Mouse (Mus musculus): ENCODE measurements around the gene Col1a1. TPM values are rescaled to one million over a fixed set of nuclear protein-coding genes. Genes with fewer than 3 reads are reported as not detected.

Gene Col1a1
- polyA plus RNA-seq, 1 experiment from 2014 or later: 669 TPM

- WGBS: 52% methylated on average over 4 of the region's 4 CpGs
- H3K4me1 ChIP-seq (ENCODE audit: control insufficient read depth, insufficient read depth, low read length): peaks cover 35% of the 10 kb centered on the region
Measured at GRCm38 (mm10) chr11:94930151-94930550, 5.9 kb upstream of the Col1a1 start.

GRCm38 (mm10) chr11:94933584-94933983 is 2.4 kb upstream of the Col1a1 start:
- H3K4me2 ChIP-seq (ENCODE audit: low read depth, low read length): peak overlapping the region; percentile 29; the same call in 1 of the 2 replicates
- no peaks in the 10 kb centered on the region for H3K36me3 ChIP-seq (ENCODE audit: control insufficient read depth, insufficient read depth)
- H3K9me3 ChIP-seq (replicated peaks; ENCODE audit: control insufficient read depth, low read length): no peaks in the 10 kb centered on the region
- peak overlapping the region; percentile 74 for H3K27ac ChIP-seq (ENCODE audit: low read length)
- 21% methylated on average over 8 of the region's 8 CpGs for WGBS
- H3K4me3 ChIP-seq (ENCODE audit: low read length): no peak overlapping the region
- no peak for ATAC-seq (replicated peaks; ENCODE audit: extremely low read depth, insufficient read depth, low FRiP score)
- H3K4me1 ChIP-seq (ENCODE audit: control insufficient read depth, insufficient read depth, low read length): peaks cover 33% of the 10 kb centered on the region
- 0 out of 2 replicates have a peak overlapping the region, but pooled peaks have one; percentile 26 for H3K9ac ChIP-seq (ENCODE audit: low read length)
- H3K27me3 ChIP-seq (ENCODE audit: control insufficient read depth, insufficient read depth, low read length): peaks cover 20% of the 10 kb centered on the region

More at GRCm38 (mm10) chr11:94930151-94930550, 5.9 kb upstream of the Col1a1 start:
- H3K27ac ChIP-seq (ENCODE audit: low read length): peak overlapping the region; percentile 84
- H3K27me3 ChIP-seq (ENCODE audit: control insufficient read depth, insufficient read depth, low read length): peaks cover 9% of the 10 kb centered on the region
- no peak overlapping the region for H3K4me2 ChIP-seq (ENCODE audit: low read depth, low read length)
- no peak for ATAC-seq (replicated peaks; ENCODE audit: extremely low read depth, insufficient read depth, low FRiP score)
- H3K36me3 ChIP-seq (ENCODE audit: control insufficient read depth, insufficient read depth): no peaks in the 10 kb centered on the region
- H3K4me3 ChIP-seq (ENCODE audit: low read length): no peak overlapping the region
- H3K9ac ChIP-seq (ENCODE audit: low read length): no peak overlapping the region
- no peaks in the 10 kb centered on the region for H3K9me3 ChIP-seq (replicated peaks; ENCODE audit: control insufficient read depth, low read length)

- H3K27ac ChIP-seq (ENCODE audit: low read length): peak overlapping the region; percentile 74
- H3K9ac ChIP-seq (ENCODE audit: low read length): no peak overlapping the region
- H3K27me3 ChIP-seq (ENCODE audit: control insufficient read depth, insufficient read depth, low read length): peaks cover 20% of the 10 kb centered on the region
- 41% methylated on average over 11 of the region's 11 CpGs for WGBS
- peak overlapping the region; percentile 29; the same call in 1 of the 2 replicates for H3K4me2 ChIP-seq (ENCODE audit: low read depth, low read length)
- no peaks in the 10 kb centered on the region for H3K9me3 ChIP-seq (replicated peaks; ENCODE audit: control insufficient read depth, low read length)
- no peaks in the 10 kb centered on the region for H3K36me3 ChIP-seq (ENCODE audit: control insufficient read depth, insufficient read depth)
- no peak for ATAC-seq (replicated peaks; ENCODE audit: extremely low read depth, insufficient read depth, low FRiP score)
- H3K4me3 ChIP-seq (ENCODE audit: low read length): no peak overlapping the region
- H3K4me1 ChIP-seq (ENCODE audit: control insufficient read depth, insufficient read depth, low read length): peaks cover 24% of the 10 kb centered on the region
Measured at GRCm38 (mm10) chr11:94934526-94934925, 1.5 kb upstream of the Col1a1 start.

- WGBS: under 1% methylated on average over 17 of the region's 17 CpGs
- H3K27me3 ChIP-seq (ENCODE audit: control insufficient read depth, insufficient read depth, low read length): peaks cover 20% of the 10 kb centered on the region
Measured at GRCm38 (mm10) chr11:94936851-94937295, 849 bp downstream of the Col1a1 start.

GRCm38 (mm10) chr11:94937335-94937781 is 1.3 kb downstream of the Col1a1 start:
- Histone ChIP-seq H3K9ac (ENCODE audit: low read length) (peak overlapping the region; percentile 73), H3K36me3 (ENCODE audit: control insufficient read depth, insufficient read depth) (no peaks in the 10 kb centered on the region), H3K4me2 (ENCODE audit: low read depth, low read length) (peak overlapping the region; percentile 83), H3K4me1 (ENCODE audit: control insufficient read depth, insufficient read depth, low read length) (peaks cover 15% of the 10 kb centered on the region), H3K27me3 (ENCODE audit: control insufficient read depth, insufficient read depth, low read length) (peaks cover 20% of the 10 kb centered on the region), H3K9me3 (replicated peaks; ENCODE audit: control insufficient read depth, low read length) (no peaks in the 10 kb centered on the region), H3K27ac (ENCODE audit: low read length) (peak overlapping the region; percentile 81), H3K4me3 (ENCODE audit: low read length) (peak overlapping the region; percentile 54)
- peak; percentile 49 for ATAC-seq (replicated peaks; ENCODE audit: extremely low read depth, insufficient read depth, low FRiP score)
- under 1% methylated on average over 18 of the region's 18 CpGs for WGBS

More at GRCm38 (mm10) chr11:94936851-94937295, 849 bp downstream of the Col1a1 start:
- Histone ChIP-seq H3K36me3 (ENCODE audit: control insufficient read depth, insufficient read depth) (no peaks in the 10 kb centered on the region), H3K27ac (ENCODE audit: low read length) (peak overlapping the region; percentile 81), H3K4me2 (ENCODE audit: low read depth, low read length) (peak overlapping the region; percentile 83), H3K9me3 (replicated peaks; ENCODE audit: control insufficient read depth, low read length) (no peaks in the 10 kb centered on the region), H3K9ac (ENCODE audit: low read length) (peak overlapping the region; percentile 73), H3K4me1 (ENCODE audit: control insufficient read depth, insufficient read depth, low read length) (peaks cover 15% of the 10 kb centered on the region), H3K4me3 (ENCODE audit: low read length) (peak overlapping the region; percentile 54)
- ATAC-seq (replicated peaks; ENCODE audit: extremely low read depth, insufficient read depth, low FRiP score): peak; percentile 68

GRCm38 (mm10) chr11:94937787-94938186 is 1.8 kb downstream of the Col1a1 start:
- peaks cover 15% of the 10 kb centered on the region for H3K4me1 ChIP-seq (ENCODE audit: control insufficient read depth, insufficient read depth, low read length)
- peak overlapping the region; percentile 73 for H3K9ac ChIP-seq (ENCODE audit: low read length)
- ATAC-seq (replicated peaks; ENCODE audit: extremely low read depth, insufficient read depth, low FRiP score): no peak

GRCm38 (mm10) chr11:94938296-94938695 is 2.3 kb downstream of the Col1a1 start:
- H3K4me2 ChIP-seq (ENCODE audit: low read depth, low read length): peak overlapping the region; percentile 83
- peaks cover 15% of the 10 kb centered on the region for H3K4me1 ChIP-seq (ENCODE audit: control insufficient read depth, insufficient read depth, low read length)
- H3K9ac ChIP-seq (ENCODE audit: low read length): peak overlapping the region; percentile 73
- H3K4me3 ChIP-seq (ENCODE audit: low read length): peak overlapping the region; percentile 54
- no peaks in the 10 kb centered on the region for H3K36me3 ChIP-seq (ENCODE audit: control insufficient read depth, insufficient read depth)
- H3K27me3 ChIP-seq (ENCODE audit: control insufficient read depth, insufficient read depth, low read length): peaks cover 22% of the 10 kb centered on the region
- 19% methylated on average over 9 of the region's 9 CpGs for WGBS
- peak overlapping the region; percentile 81; the same call in 1 of the 2 replicates for H3K27ac ChIP-seq (ENCODE audit: low read length)
- H3K9me3 ChIP-seq (replicated peaks; ENCODE audit: control insufficient read depth, low read length): no peaks in the 10 kb centered on the region
- ATAC-seq (replicated peaks; ENCODE audit: extremely low read depth, insufficient read depth, low FRiP score): no peak

More at GRCm38 (mm10) chr11:94937787-94938186, 1.8 kb downstream of the Col1a1 start:
- 3% methylated on average over 15 of the region's 15 CpGs for WGBS
- no peaks in the 10 kb centered on the region for H3K9me3 ChIP-seq (replicated peaks; ENCODE audit: control insufficient read depth, low read length)
- peak overlapping the region; percentile 54 for H3K4me3 ChIP-seq (ENCODE audit: low read length)
- peaks cover 22% of the 10 kb centered on the region for H3K27me3 ChIP-seq (ENCODE audit: control insufficient read depth, insufficient read depth, low read length)
- peak overlapping the region; percentile 83 for H3K4me2 ChIP-seq (ENCODE audit: low read depth, low read length)
- no peaks in the 10 kb centered on the region for H3K36me3 ChIP-seq (ENCODE audit: control insufficient read depth, insufficient read depth)
- H3K27ac ChIP-seq (ENCODE audit: low read length): peak overlapping the region; percentile 81

GRCm38 (mm10) chr11:94939280-94939679 is 3.3 kb downstream of the Col1a1 start:
- H3K36me3 ChIP-seq (ENCODE audit: control insufficient read depth, insufficient read depth): no peaks in the 10 kb centered on the region
- no peak for ATAC-seq (replicated peaks; ENCODE audit: extremely low read depth, insufficient read depth, low FRiP score)
- H3K27me3 ChIP-seq (ENCODE audit: control insufficient read depth, insufficient read depth, low read length): peaks cover 18% of the 10 kb centered on the region
- H3K27ac ChIP-seq (ENCODE audit: low read length): peak overlapping the region; percentile 3; the same call in 1 of the 2 replicates
- no peaks in the 10 kb centered on the region for H3K9me3 ChIP-seq (replicated peaks; ENCODE audit: control insufficient read depth, low read length)
- H3K4me2 ChIP-seq (ENCODE audit: low read depth, low read length): peak overlapping the region; percentile 83
- H3K4me1 ChIP-seq (ENCODE audit: control insufficient read depth, insufficient read depth, low read length): peaks cover 11% of the 10 kb centered on the region
- H3K9ac ChIP-seq (ENCODE audit: low read length): no peak overlapping the region
- 13% methylated on average over 4 of the region's 4 CpGs for WGBS
- peak overlapping the region; percentile 54; the same call in 1 of the 2 replicates for H3K4me3 ChIP-seq (ENCODE audit: low read length)

- Histone ChIP-seq H3K9me3 (replicated peaks; ENCODE audit: control insufficient read depth, low read length) (no peaks in the 10 kb centered on the region), H3K4me2 (ENCODE audit: low read depth, low read length) (peak overlapping the region; percentile 24; the same call in 1 of the 2 replicates), H3K36me3 (ENCODE audit: control insufficient read depth, insufficient read depth) (no peaks in the 10 kb centered on the region), H3K27ac (ENCODE audit: low read length) (peak overlapping the region; percentile 8; the same call in 1 of the 2 replicates), H3K9ac (ENCODE audit: low read length) (0 out of 2 replicates have a peak overlapping the region, but pooled peaks have one; percentile 22), H3K4me1 (ENCODE audit: control insufficient read depth, insufficient read depth, low read length) (peaks cover 11% of the 10 kb centered on the region), H3K4me3 (ENCODE audit: low read length) (0 out of 2 replicates have a peak overlapping the region, but pooled peaks have one; percentile 1), H3K27me3 (ENCODE audit: control insufficient read depth, insufficient read depth, low read length) (peaks cover 14% of the 10 kb centered on the region)
- 35% methylated on average over 9 of the region's 9 CpGs for WGBS
- ATAC-seq (replicated peaks; ENCODE audit: extremely low read depth, insufficient read depth, low FRiP score): no peak
Measured at GRCm38 (mm10) chr11:94941121-94941520, 5.1 kb downstream of the Col1a1 start.
